Mouse (Mus musculus): ENCODE results near the gene Tnpo2. TPM values are rescaled to one million over a fixed set of nuclear protein-coding genes. Genes with fewer than 3 reads are reported as not detected.

Gene Tnpo2
- 12.5 and 15.4 TPM in 2 replicates for polyA plus RNA-seq (2015; fragmentation: Nextera tagmentation; extraction: Ambion mirVana)

- under 1% methylated on average over 55 of the region's 59 CpGs for WGBS
- ATAC-seq (ENCODE audit: low FRiP score, low TSS enrichment) (peak; percentile 86), DNase-seq (ENCODE audit: low spot score) (peak; percentile 92)
- H3K27ac ChIP-seq (replicated peaks) = peak within 1 kb of the TSS; percentile 99
- H3K36me3 ChIP-seq (ENCODE audit: control insufficient read depth, insufficient read depth, low read length) = peaks cover 18% of the 10 kb centered on the region
- H3K27me3 ChIP-seq (ENCODE audit: control insufficient read depth, insufficient read depth, low read length) = no peaks in the 10 kb centered on the region
- no peaks in the 10 kb centered on the region for H3K4me1 ChIP-seq (replicated peaks; ENCODE audit: control insufficient read depth, insufficient read depth)
- H3K9me3 ChIP-seq (ENCODE audit: control insufficient read depth, low read length) = no peaks in the 10 kb centered on the region
- peak within 1 kb of the TSS; percentile 79 for H3K4me3 ChIP-seq (ENCODE audit: low read depth, low read length)
- TF ChIP-seq EP300 (optimal IDR thresholded peaks at IDR 0.05) (no peak), CTCF (IDR thresholded peaks at IDR 0.05; ENCODE audit: low read depth) (no peak)
- H3K4me2 ChIP-seq (replicated peaks; ENCODE audit: low read depth) = peak within 1 kb of the TSS; percentile 95
- peak within 1 kb of the TSS; percentile 86 for H3K9ac ChIP-seq (ENCODE audit: low read length)
Observed at GRCm38 (mm10) chr8:85036718-85037365, at the start of gene Tnpo2. Tnpo2 (plus strand) TSS chr8:85036915.

GRCm38 (mm10) chr8:84987388-84987787 lies 49.3 kb upstream of the Tnpo2 start:
- H3K4me1 ChIP-seq (replicated peaks; ENCODE audit: control insufficient read depth, insufficient read depth) = peaks cover 13% of the 10 kb centered on the region
- no peak for ATAC-seq (ENCODE audit: low FRiP score, low TSS enrichment)
- H3K4me2 ChIP-seq (replicated peaks; ENCODE audit: low read depth) = no peak overlapping the region
- no peaks in the 10 kb centered on the region for H3K27me3 ChIP-seq (ENCODE audit: control insufficient read depth, insufficient read depth, low read length)
- WGBS = 71% methylated on average over 5 of the region's 5 CpGs
- H3K27ac ChIP-seq (replicated peaks) = no peak overlapping the region
- TF ChIP-seq EP300 (optimal IDR thresholded peaks at IDR 0.05) (no peak), CTCF (IDR thresholded peaks at IDR 0.05; ENCODE audit: low read depth) (no peak)
- no peaks in the 10 kb centered on the region for H3K36me3 ChIP-seq (ENCODE audit: control insufficient read depth, insufficient read depth, low read length)
- no peak overlapping the region for H3K9ac ChIP-seq (ENCODE audit: low read length)
- DNase-seq (ENCODE audit: low spot score) = no peak
- H3K9me3 ChIP-seq (ENCODE audit: control insufficient read depth, low read length) = no peaks in the 10 kb centered on the region
- H3K4me3 ChIP-seq (ENCODE audit: low read depth, low read length) = no peak overlapping the region

- Histone ChIP-seq H3K9me3 (ENCODE audit: control insufficient read depth, low read length) (no peaks in the 10 kb centered on the region), H3K27me3 (ENCODE audit: control insufficient read depth, insufficient read depth, low read length) (no peaks in the 10 kb centered on the region), H3K9ac (ENCODE audit: low read length) (no peak overlapping the region), H3K4me3 (ENCODE audit: low read depth, low read length) (no peak overlapping the region), H3K4me1 (replicated peaks; ENCODE audit: control insufficient read depth, insufficient read depth) (peaks cover 11% of the 10 kb centered on the region), H3K27ac (replicated peaks) (no peak overlapping the region), H3K4me2 (replicated peaks; ENCODE audit: low read depth) (no peak overlapping the region), H3K36me3 (ENCODE audit: control insufficient read depth, insufficient read depth, low read length) (no peaks in the 10 kb centered on the region)
- DNase-seq (ENCODE audit: low spot score) (no peak), ATAC-seq (ENCODE audit: low FRiP score, low TSS enrichment) (no peak)
- WGBS = 57% methylated on average over 2 of the region's 2 CpGs
- TF ChIP-seq CTCF (IDR thresholded peaks at IDR 0.05; ENCODE audit: low read depth) (no peak), EP300 (optimal IDR thresholded peaks at IDR 0.05) (no peak)
Observed at GRCm38 (mm10) chr8:84987903-84988302, 48.8 kb upstream of the Tnpo2 start.

GRCm38 (mm10) chr8:84989311-84989731 lies 47.4 kb upstream of the Tnpo2 start:
- WGBS = 8% methylated on average over 15 of the region's 15 CpGs
- H3K9ac ChIP-seq (ENCODE audit: low read length) = peak overlapping the region; percentile 23; the same call in 1 of the 2 replicates
- TF ChIP-seq CTCF (IDR thresholded peaks at IDR 0.05; ENCODE audit: low read depth) (no peak), EP300 (optimal IDR thresholded peaks at IDR 0.05) (peak; percentile 2)
- H3K27me3 ChIP-seq (ENCODE audit: control insufficient read depth, insufficient read depth, low read length) = no peaks in the 10 kb centered on the region
- peak overlapping the region; percentile 92 for H3K4me2 ChIP-seq (replicated peaks; ENCODE audit: low read depth)
- ATAC-seq (ENCODE audit: low FRiP score, low TSS enrichment) = no peak
- no peaks in the 10 kb centered on the region for H3K9me3 ChIP-seq (ENCODE audit: control insufficient read depth, low read length)
- H3K4me1 ChIP-seq (replicated peaks; ENCODE audit: control insufficient read depth, insufficient read depth) = peaks cover 11% of the 10 kb centered on the region
- peak; percentile 72 for DNase-seq (ENCODE audit: low spot score)
- no peaks in the 10 kb centered on the region for H3K36me3 ChIP-seq (ENCODE audit: control insufficient read depth, insufficient read depth, low read length)
- peak overlapping the region; percentile 58; the same call in 1 of the 2 replicates for H3K4me3 ChIP-seq (ENCODE audit: low read depth, low read length)
- H3K27ac ChIP-seq (replicated peaks) = peak overlapping the region; percentile 90

GRCm38 (mm10) chr8:84989810-84990209 lies 46.9 kb upstream of the Tnpo2 start:
- TF ChIP-seq CTCF (IDR thresholded peaks at IDR 0.05; ENCODE audit: low read depth) (peak; percentile 88), EP300 (optimal IDR thresholded peaks at IDR 0.05) (peak; percentile 37)
- H3K4me3 ChIP-seq (ENCODE audit: low read depth, low read length) = peak overlapping the region; percentile 58
- peak overlapping the region; percentile 90 for H3K27ac ChIP-seq (replicated peaks)
- H3K36me3 ChIP-seq (ENCODE audit: control insufficient read depth, insufficient read depth, low read length) = no peaks in the 10 kb centered on the region
- H3K9ac ChIP-seq (ENCODE audit: low read length) = peak overlapping the region; percentile 70
- peak; percentile 64 for ATAC-seq (ENCODE audit: low FRiP score, low TSS enrichment)
- no peaks in the 10 kb centered on the region for H3K27me3 ChIP-seq (ENCODE audit: control insufficient read depth, insufficient read depth, low read length)
- peaks cover 11% of the 10 kb centered on the region for H3K4me1 ChIP-seq (replicated peaks; ENCODE audit: control insufficient read depth, insufficient read depth)
- no peaks in the 10 kb centered on the region for H3K9me3 ChIP-seq (ENCODE audit: control insufficient read depth, low read length)
- H3K4me2 ChIP-seq (replicated peaks; ENCODE audit: low read depth) = peak overlapping the region; percentile 92
- DNase-seq (ENCODE audit: low spot score) = peak; percentile 95
- WGBS = under 1% methylated on average over 15 of the region's 15 CpGs

GRCm38 (mm10) chr8:84990349-84990748 lies 46.4 kb upstream of the Tnpo2 start, which contains the start of gene Hook2:
Hook2 (plus strand) TSS chr8:84990603.
- Histone ChIP-seq H3K27me3 (ENCODE audit: control insufficient read depth, insufficient read depth, low read length) (no peaks in the 10 kb centered on the region), H3K27ac (replicated peaks) (peak within 1 kb of the TSS; percentile 94), H3K4me2 (replicated peaks; ENCODE audit: low read depth) (peak within 1 kb of the TSS; percentile 92), H3K9me3 (ENCODE audit: control insufficient read depth, low read length) (no peaks in the 10 kb centered on the region), H3K36me3 (ENCODE audit: control insufficient read depth, insufficient read depth, low read length) (no peaks in the 10 kb centered on the region), H3K9ac (ENCODE audit: low read length) (peak within 1 kb of the TSS; percentile 74), H3K4me3 (ENCODE audit: low read depth, low read length) (peak within 1 kb of the TSS; percentile 58), H3K4me1 (replicated peaks; ENCODE audit: control insufficient read depth, insufficient read depth) (peaks cover 10% of the 10 kb centered on the region)
- peak; percentile 99 for DNase-seq (ENCODE audit: low spot score)
- TF ChIP-seq CTCF (IDR thresholded peaks at IDR 0.05; ENCODE audit: low read depth) = peak; percentile 98
- TF ChIP-seq EP300 (optimal IDR thresholded peaks at IDR 0.05) = no peak
- 0% methylated on average over 28 of the region's 28 CpGs for WGBS
- peak; percentile 91 for ATAC-seq (ENCODE audit: low FRiP score, low TSS enrichment)

Measured in stomach, postnatal 0 days (tissue).